8 mouse cellular contexts compared by ENCODE assay signal in the genomic region with DNA sequence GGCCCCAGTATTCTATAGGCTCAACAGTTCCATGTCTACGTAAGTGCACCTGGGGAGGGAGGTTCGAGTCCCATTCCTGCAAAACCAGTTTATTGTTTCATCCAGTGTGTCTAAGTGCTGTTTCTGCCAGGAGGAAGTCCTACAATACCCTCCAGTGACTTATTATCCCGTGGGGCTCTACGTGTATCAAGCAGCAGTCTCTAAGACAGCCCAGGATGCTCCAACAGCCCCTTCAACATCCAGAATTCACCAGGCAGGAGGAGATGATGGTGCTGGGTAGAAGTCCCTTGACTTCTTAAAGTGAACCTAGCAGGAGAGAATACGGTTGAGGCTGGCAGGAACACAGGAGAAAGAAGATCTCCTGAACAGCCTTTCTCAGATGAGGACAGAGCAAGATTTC. TPM values are rescaled to one million over a fixed set of nuclear protein-coding genes. Genes with fewer than 3 reads are reported as not detected.
A peak's percentile ranks its signal among the peaks of the same experiment; 100 is the strongest.
DNase-seq lines count a peak whose midpoint lies in the region; ATAC-seq and TF ChIP-seq lines count a peak whose summit lies in the region.

No protein-coding gene starts in this region.

- ATAC-seq in lung, embryonic 14.5 days (ENCODE audit: insufficient read depth) = no peak
- 0 out of 2 replicates have a peak, but pooled peaks have one; percentile 0 for ATAC-seq in limb, embryonic 11.5 days (ENCODE audit: insufficient number of reproducible peaks, low FRiP score, low TSS enrichment, low read depth)
- ATAC-seq in neural tube, embryonic 15.5 days (ENCODE audit: low FRiP score) = no peak

- H3K36me3 ChIP-seq in lung, embryonic 14.5 days (ENCODE audit: insufficient read depth) = no peaks in the 10 kb centered on the region; the same call in 1 of the 2 replicates
- H3K36me3 ChIP-seq in forebrain, embryonic 10.5 days (replicated peaks) = 0 out of 2 replicates have a peak, but pooled peaks cover 3% of the 10 kb centered on the region
- H3K36me3 ChIP-seq in limb, embryonic 11.5 days (ENCODE audit: control insufficient read depth, insufficient read depth, low read length) = no peaks in the 10 kb centered on the region
- no peaks in the 10 kb centered on the region for H3K36me3 ChIP-seq in neural tube, embryonic 15.5 days

- H3K9ac ChIP-seq in lung, embryonic 14.5 days = peak overlapping the region; percentile 96
- peak overlapping the region; percentile 84 for H3K9ac ChIP-seq in limb, embryonic 11.5 days (ENCODE audit: low read length)
- peak overlapping the region; percentile 75 for H3K9ac ChIP-seq in neural tube, embryonic 15.5 days (replicated peaks)

- no peak for DNase-seq in lung, embryonic 14.5 days
- DNase-seq in lung, postnatal 36 days = no peak
- DNase-seq in forebrain, embryonic 10.5 days (ENCODE audit: extremely low spot score, low spot score) = no peak
- no peak for DNase-seq in limb, embryonic 11.5 days (ENCODE audit: low spot score)
- no peak for DNase-seq in layer of hippocampus, adult 9-10 months (ENCODE audit: low spot score)
- no peak for DNase-seq in adrenal gland, postnatal 36 days
- DNase-seq in gastrocnemius, postnatal 25 days = no peak

- H3K4me2 ChIP-seq in lung, embryonic 14.5 days = peak overlapping the region; percentile 87
- peak overlapping the region; percentile 78; the same call in 1 of the 2 replicates for H3K4me2 ChIP-seq in limb, embryonic 11.5 days (ENCODE audit: low read depth, severe bottlenecking)
- peak overlapping the region; percentile 97 for H3K4me2 ChIP-seq in neural tube, embryonic 15.5 days

- no peak; the same call in 1 of the 2 replicates for TF ChIP-seq CTCF in lung, embryonic 14.5 days (IDR thresholded peaks at IDR 0.05; ENCODE audit: low read depth)

- H3K4me3 ChIP-seq in lung, embryonic 14.5 days (ENCODE audit: low read depth, low read length) = peak overlapping the region; percentile 86
- H3K4me3 ChIP-seq in forebrain, embryonic 10.5 days = peak overlapping the region; percentile 80
- H3K4me3 ChIP-seq in limb, embryonic 11.5 days (ENCODE audit: low read depth, low read length) = peak overlapping the region; percentile 60
- peak overlapping the region; percentile 68 for H3K4me3 ChIP-seq in neural tube, embryonic 15.5 days (replicated peaks)

- H3K4me1 ChIP-seq in lung, embryonic 14.5 days (ENCODE audit: insufficient read depth) = peaks cover 23% of the 10 kb centered on the region
- peaks cover 38% of the 10 kb centered on the region for H3K4me1 ChIP-seq in forebrain, embryonic 10.5 days
- peaks cover 24% of the 10 kb centered on the region for H3K4me1 ChIP-seq in limb, embryonic 11.5 days (ENCODE audit: control insufficient read depth, insufficient read depth, low read length)
- H3K4me1 ChIP-seq in neural tube, embryonic 15.5 days = peaks cover 28% of the 10 kb centered on the region

- no peaks in the 10 kb centered on the region for H3K9me3 ChIP-seq in lung, embryonic 14.5 days (ENCODE audit: low read depth, low read length)
- peaks cover 5% of the 10 kb centered on the region; the same call in 1 of the 2 replicates for H3K9me3 ChIP-seq in forebrain, embryonic 10.5 days
- no peaks in the 10 kb centered on the region for H3K9me3 ChIP-seq in limb, embryonic 11.5 days (ENCODE audit: control insufficient read depth, low read length)
- H3K9me3 ChIP-seq in neural tube, embryonic 15.5 days (replicated peaks) = no peaks in the 10 kb centered on the region

- no peaks in the 10 kb centered on the region for H3K27me3 ChIP-seq in lung, embryonic 14.5 days (ENCODE audit: insufficient read depth, low read length)
- peaks cover 19% of the 10 kb centered on the region for H3K27me3 ChIP-seq in forebrain, embryonic 10.5 days (ENCODE audit: poor library complexity, severe bottlenecking)
- no peaks in the 10 kb centered on the region for H3K27me3 ChIP-seq in limb, embryonic 11.5 days (ENCODE audit: control insufficient read depth, insufficient read depth, low read length)
- peaks cover 14% of the 10 kb centered on the region for H3K27me3 ChIP-seq in neural tube, embryonic 15.5 days (replicated peaks)

- H3K27ac ChIP-seq in lung, embryonic 14.5 days (ENCODE audit: low read depth) = peak overlapping the region; percentile 98
- peak overlapping the region; percentile 94 for H3K27ac ChIP-seq in forebrain, embryonic 10.5 days
- peak overlapping the region; percentile 75; the same call in 1 of the 2 replicates for H3K27ac ChIP-seq in limb, embryonic 11.5 days (replicated peaks; ENCODE audit: low read depth, low read length)
- H3K27ac ChIP-seq in neural tube, embryonic 15.5 days (replicated peaks) = no peak overlapping the region

- 32% methylated on average over 5 of the region's 5 CpGs for WGBS in lung, embryonic 14.5 days
- 46% methylated on average over 5 of the region's 5 CpGs for WGBS in forebrain, embryonic 10.5 days
- WGBS in limb, embryonic 11.5 days = 39% methylated on average over 5 of the region's 5 CpGs
- WGBS in neural tube, embryonic 15.5 days = 37% methylated on average over 5 of the region's 5 CpGs

RNA-seq across cellular contexts. Expression of a gene that starts 0.5 kb away (rescaled TPM):
- 34.7 and 41.0 TPM in 2 replicates for polyA plus RNA-seq in lung, embryonic 14.5 days (2014; fragmentation: Nextera tagmentation; extraction: Ambion mirVana)
- polyA plus RNA-seq in forebrain, embryonic 10.5 days (2016; fragmentation: Nextera tagmentation; extraction: Ambion mirVana) = 13.3 and 13.8 TPM in 2 replicates
- 26.0 and 26.7 TPM in 2 replicates for polyA plus RNA-seq in limb, embryonic 11.5 days (2014; fragmentation: Nextera tagmentation; extraction: Ambion mirVana)
- polyA plus RNA-seq in neural tube, embryonic 15.5 days (2015; fragmentation: Nextera tagmentation; extraction: Ambion mirVana) = 7.6 and 11.1 TPM in 2 replicates
- 10 to 100 TPM; 46.9 to 60.6 TPM for total RNA-seq in adrenal gland, postnatal 36 days (2021)
- 1 to 10 TPM; 6.6 to 7.1 TPM for total RNA-seq in gastrocnemius, postnatal 25 days (2021)
